Mouse (Mus musculus) erythroblast, embryonic 14.5 days (primary cell): Measurements from ENCODE around the gene Lhfpl2. TPM values are rescaled to one million over a fixed set of nuclear protein-coding genes. Genes with fewer than 3 reads are reported as not detected.

Source experiments
- H3K27me3 ChIP-seq: 2 replicates; pipeline ENCODE4 v1.6.1; 2012; ENCODE audit warnings: inconsistent platforms; ENCODE audit not compliant: control insufficient read depth
- H3K36me3 ChIP-seq: 2 replicates; pipeline ENCODE4 v1.6.1; 2012; ENCODE audit warnings: mild to moderate bottlenecking, inconsistent platforms; ENCODE audit not compliant: control insufficient read depth
- H3K4me1 ChIP-seq: 2 replicates; pipeline ENCODE4 v1.6.1; 2012; ENCODE audit warnings: inconsistent platforms; ENCODE audit not compliant: control insufficient read depth
- H3K4me3 ChIP-seq: replicated peaks from 2 replicates; pipeline ENCODE3; 2012; ENCODE audit warnings: moderate library complexity, mild to moderate bottlenecking, inconsistent platforms
- H3K9me3 ChIP-seq: 2 replicates; pipeline ENCODE4 v1.6.1; 2012; ENCODE audit warnings: low read length, inconsistent platforms, mixed read lengths; ENCODE audit not compliant: control insufficient read depth
- GATA1 ChIP-seq: IDR thresholded peaks from 2 replicates; pipeline ENCODE4 v1.6.1; 2012; ENCODE audit warnings: low read length, inconsistent platforms, mixed read lengths
- TAL1 ChIP-seq: IDR thresholded peaks from 3 replicates; pipeline ENCODE4 v1.6.1; 2012; ENCODE audit warnings: low read length, inconsistent platforms, mixed read lengths
- polyA plus RNA-seq: library from polyadenylated mRNA; stranded (reverse); fragments of >175 nt; gene quantifications from 2 replicates; pipeline ENCODE4 v1.2.3, GENCODE M21; 2012

Gene Lhfpl2
- polyA plus RNA-seq, 1 experiment = not detected

DNA sequence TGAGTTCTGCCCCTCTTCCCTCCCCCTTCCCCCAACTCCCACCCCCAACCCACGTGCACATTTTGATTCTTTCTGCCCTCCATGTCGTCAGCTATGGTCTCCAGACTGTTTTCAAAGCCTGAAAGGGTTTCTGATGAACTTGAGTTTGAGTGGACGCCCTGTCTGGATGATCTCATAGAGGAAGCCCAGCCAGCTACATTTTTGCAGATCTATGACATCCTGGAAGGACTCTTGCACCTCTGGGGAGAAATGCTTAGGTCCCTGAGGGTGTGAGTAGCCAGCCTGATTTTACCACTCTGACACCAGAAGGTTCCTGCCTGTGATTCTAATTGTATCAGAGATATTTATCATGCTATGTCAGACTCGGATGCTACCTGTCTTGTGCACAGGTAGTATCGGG lies 91.4 kb downstream of the Lhfpl2 start:
- Histone ChIP-seq H3K27me3 (no peaks in the 10 kb centered on the region), H3K4me1 (no peaks in the 10 kb centered on the region), H3K36me3 (no peaks in the 10 kb centered on the region), H3K9me3 (no peaks in the 10 kb centered on the region), H3K4me3 (no peak overlapping the region)
- TF ChIP-seq TAL1 = no peak
- TF ChIP-seq GATA1 = no peak

GRCm38 (mm10) chr13:94149781-94150180 lies 92.2 kb downstream of the Lhfpl2 start:
- no peak overlapping the region for H3K4me3 ChIP-seq
- no peaks in the 10 kb centered on the region for H3K27me3 ChIP-seq
- H3K4me1 ChIP-seq = no peaks in the 10 kb centered on the region
- TF ChIP-seq TAL1 (no peak), GATA1 (no peak)
- H3K36me3 ChIP-seq = no peaks in the 10 kb centered on the region
- H3K9me3 ChIP-seq = no peaks in the 10 kb centered on the region

- Histone ChIP-seq H3K36me3 (no peaks in the 10 kb centered on the region), H3K4me1 (no peaks in the 10 kb centered on the region), H3K27me3 (no peaks in the 10 kb centered on the region), H3K9me3 (no peaks in the 10 kb centered on the region), H3K4me3 (no peak overlapping the region)
- no peak for TF ChIP-seq TAL1
- no peak for TF ChIP-seq GATA1
These were observed 93.7 kb downstream of the Lhfpl2 start for GRCm38 (mm10) chr13:94151308-94151707.

DNA sequence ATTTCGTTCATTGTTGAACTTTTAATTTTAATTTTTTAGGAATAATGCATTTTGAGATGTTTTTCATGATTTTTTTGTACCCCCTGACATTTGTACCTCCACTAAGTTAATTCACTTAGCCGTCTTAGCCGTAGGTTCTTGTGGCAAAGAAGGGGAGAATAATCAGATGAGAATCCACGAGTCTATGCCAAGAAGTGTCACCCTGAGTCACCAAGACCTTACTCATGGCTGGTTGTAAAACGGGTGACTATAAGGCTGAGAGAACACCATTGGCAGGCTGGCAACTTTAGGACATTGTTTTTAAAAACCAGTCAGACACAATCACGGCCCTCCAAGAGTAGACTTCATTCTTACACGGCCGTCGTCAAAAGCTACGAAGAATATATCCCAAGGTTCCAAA lies 95.2 kb downstream of the Lhfpl2 start:
- no peak overlapping the region for H3K4me3 ChIP-seq
- H3K27me3 ChIP-seq = no peaks in the 10 kb centered on the region
- H3K4me1 ChIP-seq = no peaks in the 10 kb centered on the region

GRCm38 (mm10) chr13:94153658-94154057 lies 96.1 kb downstream of the Lhfpl2 start:
- Histone ChIP-seq H3K9me3 (no peaks in the 10 kb centered on the region), H3K4me3 (no peak overlapping the region), H3K36me3 (no peaks in the 10 kb centered on the region), H3K27me3 (no peaks in the 10 kb centered on the region), H3K4me1 (no peaks in the 10 kb centered on the region)
- no peak for TF ChIP-seq GATA1
- TF ChIP-seq TAL1 = no peak

More for the DNA sequence above, 95.2 kb downstream of the Lhfpl2 start:
- TF ChIP-seq TAL1 (no peak), GATA1 (no peak)
- H3K9me3 ChIP-seq = no peaks in the 10 kb centered on the region
- no peaks in the 10 kb centered on the region for H3K36me3 ChIP-seq

DNA sequence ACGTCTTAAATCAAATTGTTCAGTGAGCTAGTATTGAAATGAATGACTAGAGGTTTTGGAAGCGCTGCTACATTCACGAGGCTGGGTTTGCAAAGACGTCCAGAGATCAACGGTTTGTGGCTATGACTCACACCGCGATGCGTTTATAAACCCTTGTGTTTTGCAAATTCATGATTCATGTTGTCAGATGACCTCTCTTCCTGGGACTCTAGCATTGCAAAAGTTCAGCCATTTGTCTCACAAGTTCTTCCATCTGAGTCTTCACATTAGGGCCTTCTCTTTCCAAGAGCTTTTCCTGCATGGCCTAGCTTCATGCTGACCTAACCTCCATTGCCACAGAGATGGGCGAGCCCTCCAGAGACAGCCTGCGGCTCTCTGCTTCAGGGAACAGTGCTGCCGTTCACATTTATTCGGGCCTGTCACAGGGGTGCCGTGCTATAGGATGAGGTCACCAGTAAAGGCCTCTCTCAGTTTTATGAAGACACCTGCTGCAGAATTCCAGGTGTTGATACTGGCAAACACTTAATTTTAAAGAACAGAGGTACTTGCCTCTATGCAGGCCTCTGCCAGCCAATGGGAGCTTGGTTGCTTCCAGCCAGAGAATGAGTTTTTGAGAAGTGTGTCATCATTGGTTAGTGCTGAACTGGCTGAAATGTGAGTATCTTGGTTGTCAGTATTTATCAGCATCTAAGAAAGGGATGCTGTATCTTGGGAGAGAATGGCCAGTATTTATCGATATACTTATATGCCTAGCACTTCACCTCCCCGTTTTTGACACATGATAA lies 97.1 kb downstream of the Lhfpl2 start:
- Histone ChIP-seq H3K36me3 (no peaks in the 10 kb centered on the region), H3K4me1 (no peaks in the 10 kb centered on the region), H3K27me3 (no peaks in the 10 kb centered on the region), H3K9me3 (no peaks in the 10 kb centered on the region), H3K4me3 (no peak overlapping the region)
- TF ChIP-seq GATA1 (no peak), TAL1 (no peak)

DNA sequence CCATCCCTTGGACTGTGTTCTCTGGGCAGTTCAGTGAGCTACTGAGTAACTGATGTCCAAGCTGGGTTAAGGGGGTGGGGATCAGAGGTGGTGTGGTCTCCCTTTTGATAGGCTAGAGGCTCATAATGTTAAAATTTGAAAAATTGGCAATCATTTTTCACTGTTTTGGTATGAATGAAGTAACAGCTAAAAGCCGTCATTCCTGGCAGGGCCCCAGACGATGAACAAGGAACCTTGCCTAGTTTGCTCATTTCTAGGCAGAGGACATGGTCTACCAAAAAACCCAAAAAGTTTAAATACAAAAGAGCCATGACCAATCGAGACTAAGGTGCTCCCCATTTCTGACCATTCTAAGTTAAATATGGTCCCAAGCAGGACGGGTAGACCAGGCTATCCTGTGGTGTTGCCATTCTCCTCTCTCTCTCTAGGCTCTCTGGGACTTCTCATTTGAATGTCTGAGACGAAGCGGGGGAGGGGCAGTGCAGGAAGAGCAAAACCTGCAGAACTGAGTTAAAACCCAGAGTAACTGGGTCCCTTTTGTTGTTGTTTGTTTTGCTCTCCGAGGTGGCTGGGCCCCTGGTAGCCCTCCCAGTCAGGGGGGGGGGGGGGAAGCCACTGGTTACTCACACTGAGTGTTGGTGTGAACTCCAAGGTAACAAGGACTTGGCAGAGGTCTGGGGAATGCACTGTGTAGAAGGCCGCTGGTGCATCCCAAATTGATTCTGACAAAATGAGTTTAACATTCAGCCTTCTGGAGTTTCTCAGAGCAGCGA lies 98.2 kb downstream of the Lhfpl2 start:
- Histone ChIP-seq H3K27me3 (no peaks in the 10 kb centered on the region), H3K4me3 (no peak overlapping the region), H3K4me1 (no peaks in the 10 kb centered on the region), H3K36me3 (no peaks in the 10 kb centered on the region), H3K9me3 (no peaks in the 10 kb centered on the region)
- TF ChIP-seq GATA1 (no peak), TAL1 (no peak)

- Histone ChIP-seq H3K4me1 (no peaks in the 10 kb centered on the region), H3K4me3 (no peak overlapping the region), H3K36me3 (no peaks in the 10 kb centered on the region), H3K9me3 (no peaks in the 10 kb centered on the region), H3K27me3 (no peaks in the 10 kb centered on the region)
- no peak for TF ChIP-seq TAL1
- no peak for TF ChIP-seq GATA1
These were observed 101.4 kb downstream of the Lhfpl2 start for GRCm38 (mm10) chr13:94158864-94159477.

GRCm38 (mm10) chr13:94159478-94160220 lies 102.1 kb downstream of the Lhfpl2 start:
- Histone ChIP-seq H3K4me1 (no peaks in the 10 kb centered on the region), H3K9me3 (no peaks in the 10 kb centered on the region), H3K36me3 (no peaks in the 10 kb centered on the region), H3K4me3 (no peak overlapping the region), H3K27me3 (no peaks in the 10 kb centered on the region)
- no peak for TF ChIP-seq TAL1
- TF ChIP-seq GATA1 = no peak
